7 mouse cellular contexts compared by ENCODE assay signal in the genomic region with DNA sequence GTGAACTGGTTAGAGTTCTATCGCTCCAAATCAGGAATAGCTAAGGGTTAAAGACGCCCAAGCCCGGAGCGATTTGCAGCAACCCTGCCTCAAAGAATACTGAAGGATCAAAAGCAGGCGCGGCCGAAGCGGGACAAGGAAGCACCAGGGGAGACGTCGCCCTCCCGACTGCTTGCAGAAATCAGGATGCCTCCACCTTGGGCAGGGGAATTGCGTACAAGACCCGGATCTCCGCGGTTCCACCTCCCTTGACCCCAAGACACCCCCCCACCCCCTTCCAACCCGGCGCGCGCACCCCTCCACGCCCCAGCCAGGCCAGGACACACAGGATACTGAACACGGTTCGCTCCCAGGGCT. TPM values are rescaled to one million over a fixed set of nuclear protein-coding genes. Genes with fewer than 3 reads are reported as not detected.
DNase-seq lines count a peak whose midpoint lies in the region; ATAC-seq lines count a peak whose summit lies in the region.

No protein-coding gene starts in this region.

- peak overlapping the region; percentile 84 for H3K27ac ChIP-seq in neural tube, embryonic 11.5 days (ENCODE audit: low read depth, low read length)
- H3K27ac ChIP-seq in embryonic facial prominence, embryonic 12.5 days: peak overlapping the region; percentile 80
- H3K27ac ChIP-seq in hindbrain, embryonic 15.5 days (replicated peaks): peak overlapping the region; percentile 85
- peak overlapping the region; percentile 82 for H3K27ac ChIP-seq in midbrain, embryonic 15.5 days

- H3K4me3 ChIP-seq in neural tube, embryonic 11.5 days (ENCODE audit: low read depth, low read length): peak overlapping the region; percentile 69
- H3K4me3 ChIP-seq in embryonic facial prominence, embryonic 12.5 days: peak overlapping the region; percentile 58
- H3K4me3 ChIP-seq in hindbrain, embryonic 15.5 days: peak overlapping the region; percentile 66
- peak overlapping the region; percentile 74 for H3K4me3 ChIP-seq in midbrain, embryonic 15.5 days

- peak overlapping the region; percentile 65 for H3K4me2 ChIP-seq in neural tube, embryonic 11.5 days (ENCODE audit: low read depth)
- H3K4me2 ChIP-seq in embryonic facial prominence, embryonic 12.5 days (replicated peaks): peak overlapping the region; percentile 60
- H3K4me2 ChIP-seq in hindbrain, embryonic 15.5 days: peak overlapping the region; percentile 67
- peak overlapping the region; percentile 65 for H3K4me2 ChIP-seq in midbrain, embryonic 15.5 days

- H3K9me3 ChIP-seq in neural tube, embryonic 11.5 days (ENCODE audit: control insufficient read depth, low read length): no peaks in the 10 kb centered on the region
- H3K9me3 ChIP-seq in embryonic facial prominence, embryonic 12.5 days: no peaks in the 10 kb centered on the region
- no peaks in the 10 kb centered on the region for H3K9me3 ChIP-seq in hindbrain, embryonic 15.5 days
- no peaks in the 10 kb centered on the region for H3K9me3 ChIP-seq in midbrain, embryonic 15.5 days

- peak; percentile 21; the same call in 1 of the 2 replicates for ATAC-seq in neural tube, embryonic 11.5 days (ENCODE audit: insufficient read depth, low FRiP score, low TSS enrichment)
- no peak; the same call in 1 of the 2 replicates for ATAC-seq in embryonic facial prominence, embryonic 12.5 days (ENCODE audit: insufficient number of reproducible peaks, insufficient read depth, low FRiP score, low TSS enrichment)
- ATAC-seq in hindbrain, embryonic 15.5 days (ENCODE audit: low FRiP score, low read depth): no peak
- peak; percentile 60 for ATAC-seq in midbrain, embryonic 15.5 days (replicated peaks)

- H3K27me3 ChIP-seq in neural tube, embryonic 11.5 days (ENCODE audit: control insufficient read depth, insufficient read depth, low read length): no peaks in the 10 kb centered on the region
- H3K27me3 ChIP-seq in embryonic facial prominence, embryonic 12.5 days: no peaks in the 10 kb centered on the region
- no peaks in the 10 kb centered on the region for H3K27me3 ChIP-seq in hindbrain, embryonic 15.5 days
- no peaks in the 10 kb centered on the region for H3K27me3 ChIP-seq in midbrain, embryonic 15.5 days (replicated peaks)

- H3K4me1 ChIP-seq in neural tube, embryonic 11.5 days (ENCODE audit: control insufficient read depth, insufficient read depth, low read length): peaks cover 17% of the 10 kb centered on the region
- H3K4me1 ChIP-seq in embryonic facial prominence, embryonic 12.5 days: peaks cover 16% of the 10 kb centered on the region
- H3K4me1 ChIP-seq in hindbrain, embryonic 15.5 days (replicated peaks): peaks cover 34% of the 10 kb centered on the region
- peaks cover 26% of the 10 kb centered on the region for H3K4me1 ChIP-seq in midbrain, embryonic 15.5 days

- H3K9ac ChIP-seq in neural tube, embryonic 11.5 days (ENCODE audit: low read length): peak overlapping the region; percentile 78
- H3K9ac ChIP-seq in embryonic facial prominence, embryonic 12.5 days: peak overlapping the region; percentile 72
- peak overlapping the region; percentile 80 for H3K9ac ChIP-seq in hindbrain, embryonic 15.5 days
- peak overlapping the region; percentile 67 for H3K9ac ChIP-seq in midbrain, embryonic 15.5 days

- DNase-seq in neural tube, embryonic 11.5 days (ENCODE audit: low spot score): no peak
- DNase-seq in neural tube, embryonic 10.5 days (ENCODE audit: extremely low spot score, low spot score): no peak
- DNase-seq in gastrocnemius, postnatal 4 days (ENCODE audit: low spot score in 2 of 2): no peak
- DNase-seq in cerebellum, adult 11-12 months: no peak

- WGBS in neural tube, embryonic 11.5 days: 0% methylated on average over 22 of the region's 22 CpGs
- WGBS in embryonic facial prominence, embryonic 12.5 days: under 1% methylated on average over 22 of the region's 22 CpGs
- WGBS in hindbrain, embryonic 15.5 days: under 1% methylated on average over 22 of the region's 22 CpGs
- WGBS in midbrain, embryonic 15.5 days: under 1% methylated on average over 22 of the region's 22 CpGs

- H3K36me3 ChIP-seq in neural tube, embryonic 11.5 days (ENCODE audit: control insufficient read depth, insufficient read depth, low read length): no peaks in the 10 kb centered on the region
- no peaks in the 10 kb centered on the region for H3K36me3 ChIP-seq in embryonic facial prominence, embryonic 12.5 days
- H3K36me3 ChIP-seq in hindbrain, embryonic 15.5 days: no peaks in the 10 kb centered on the region
- H3K36me3 ChIP-seq in midbrain, embryonic 15.5 days (replicated peaks): no peaks in the 10 kb centered on the region

RNA-seq across cellular contexts. Expression of a gene that starts 0.4 kb away (rescaled TPM):
- 188 and 190 TPM in 2 replicates for polyA plus RNA-seq in neural tube, embryonic 11.5 days (2014; fragmentation: Nextera tagmentation; extraction: Ambion mirVana)
- 187 and 197 TPM in 2 replicates for polyA plus RNA-seq in embryonic facial prominence, embryonic 12.5 days (2016; fragmentation: Nextera tagmentation; extraction: Ambion mirVana)
- 186 and 188 TPM in 2 replicates for polyA plus RNA-seq in hindbrain, embryonic 15.5 days (2015; fragmentation: Nextera tagmentation; extraction: Ambion mirVana)
- 169 and 171 TPM in 2 replicates for polyA plus RNA-seq in midbrain, embryonic 15.5 days (2015; fragmentation: Nextera tagmentation; extraction: Ambion mirVana)
- 10 to 100 TPM; 46.8 to 51.3 TPM for total RNA-seq in gastrocnemius, postnatal 4 days (2021)

RNA-seq across cellular contexts. Expression of a gene that starts 39.7 kb away (rescaled TPM):
- polyA plus RNA-seq in neural tube, embryonic 11.5 days (2014; fragmentation: Nextera tagmentation; extraction: Ambion mirVana): 77.0 and 80.1 TPM in 2 replicates
- polyA plus RNA-seq in embryonic facial prominence, embryonic 12.5 days (2016; fragmentation: Nextera tagmentation; extraction: Ambion mirVana): 67.3 and 67.5 TPM in 2 replicates
- polyA plus RNA-seq in hindbrain, embryonic 15.5 days (2015; fragmentation: Nextera tagmentation; extraction: Ambion mirVana): 73.0 and 75.9 TPM in 2 replicates
- 82.0 and 88.5 TPM in 2 replicates for polyA plus RNA-seq in midbrain, embryonic 15.5 days (2015; fragmentation: Nextera tagmentation; extraction: Ambion mirVana)
- 10 to 100 TPM; 25.3 to 32.0 TPM for total RNA-seq in gastrocnemius, postnatal 4 days (2021)

Comparison
In these comparisons a context has a peak if more than half of its experiments do, and no peak if none do; other contexts are left out.
1. ATAC-seq: peak in neural tube, embryonic 11.5 days (single experiment) and midbrain, embryonic 15.5 days (single experiment); none in embryonic facial prominence, embryonic 12.5 days (single experiment) and hindbrain, embryonic 15.5 days (single experiment).
2. Peak in every context shown above with its lines, with median percentiles within 50 percentile points of each other: H3K27ac ChIP-seq, H3K4me2 ChIP-seq, H3K4me3 ChIP-seq and H3K9ac ChIP-seq.